Comparison of ENCODE assay signal across 16 mouse cellular contexts in the genomic region with DNA sequence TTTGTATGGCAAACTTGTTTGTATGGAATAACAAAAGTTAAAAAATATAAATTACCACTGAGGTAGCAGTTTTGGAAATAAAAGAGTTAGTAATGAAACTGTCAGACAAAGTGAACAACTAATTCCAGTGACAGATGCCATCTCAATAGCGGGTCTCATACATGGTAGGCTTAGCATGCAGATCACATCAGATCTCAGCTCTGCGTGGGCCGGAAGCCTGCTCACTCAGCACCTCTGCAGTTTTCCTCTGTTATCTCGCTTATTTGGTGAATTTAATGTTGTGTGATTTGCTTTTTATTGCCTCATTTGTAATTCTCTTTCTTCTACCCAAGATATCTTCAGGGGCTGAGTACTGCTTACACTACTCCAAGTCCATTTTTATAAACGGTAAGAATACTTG.
"Had no signal": no experiment of that assay in that cellular context is flagged by ENCODE, and none has a peak within 500 bp of the region (broad histone marks: within the 10 kb centered on the region; RNA-seq: fewer than 3 reads in every experiment).

No protein-coding gene starts in this region.

- H3K4me3 ChIP-seq: neural tube, embryonic 13.5 days; neural tube, embryonic 15.5 days; stomach, embryonic 15.5 days had no signal

- DNase-seq: retina, postnatal 1 day; right cerebral cortex, adult 18-20 months; right cerebral cortex, postnatal 14 days; right cerebral cortex, postnatal 25 days; right cerebral cortex, postnatal 4 days; spleen, adult 18-20 months; thymus, adult 18-20 months; thymus, adult 2 months; thymus, postnatal 14 days; thymus, postnatal 25 days; thymus, postnatal 36 days; thymus, postnatal 4 days had no signal

- H3K27ac ChIP-seq: neural tube, embryonic 13.5 days; neural tube, embryonic 15.5 days; stomach, embryonic 15.5 days; stomach, postnatal 0 days had no signal
